Mouse (Mus musculus): Measurements from ENCODE around the gene Nmnat2.

The Nmnat2 gene

GRCm38 (mm10) chr1:153021034-153021638, 66.3 kb downstream of the Nmnat2 start:
- DNase-seq, result no peak

DNA sequence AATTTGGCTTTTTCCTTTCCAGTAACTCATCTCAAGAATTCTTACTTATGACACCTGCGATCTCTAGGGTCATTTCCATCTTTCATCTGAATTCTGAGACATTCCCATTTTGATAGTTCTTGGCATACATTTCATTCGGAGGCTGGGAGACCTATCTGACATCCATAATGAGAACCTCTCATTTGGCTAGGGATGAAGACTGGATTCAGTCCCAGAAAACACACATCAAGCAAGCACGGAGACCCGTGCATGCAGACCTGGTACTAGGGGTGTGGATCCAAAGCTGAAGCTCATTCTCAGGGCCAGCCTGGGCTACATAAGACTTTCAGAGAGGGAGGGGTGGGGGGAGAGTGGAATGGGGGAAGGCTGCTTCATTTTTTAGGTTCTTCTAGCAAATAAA, 68.2 kb downstream of the Nmnat2 start:
- no peak for DNase-seq

GRCm38 (mm10) chr1:153023875-153024274, 69.1 kb downstream of the Nmnat2 start:
- DNase-seq, result no peak

- no peak for DNase-seq
Observed at GRCm38 (mm10) chr1:153024453-153024852, 69.7 kb downstream of the Nmnat2 start.

- DNase-seq, result no peak
Observed at GRCm38 (mm10) chr1:153031345-153031744, 76.6 kb downstream of the Nmnat2 start.

GRCm38 (mm10) chr1:153031954-153032353, 77.2 kb downstream of the Nmnat2 start:
- DNase-seq, result no peak

GRCm38 (mm10) chr1:153033145-153033908, 78.5 kb downstream of the Nmnat2 start:
- DNase-seq, result no peak

- no peak for DNase-seq
Observed at GRCm38 (mm10) chr1:153034064-153034463, 79.3 kb downstream of the Nmnat2 start.

DNA sequence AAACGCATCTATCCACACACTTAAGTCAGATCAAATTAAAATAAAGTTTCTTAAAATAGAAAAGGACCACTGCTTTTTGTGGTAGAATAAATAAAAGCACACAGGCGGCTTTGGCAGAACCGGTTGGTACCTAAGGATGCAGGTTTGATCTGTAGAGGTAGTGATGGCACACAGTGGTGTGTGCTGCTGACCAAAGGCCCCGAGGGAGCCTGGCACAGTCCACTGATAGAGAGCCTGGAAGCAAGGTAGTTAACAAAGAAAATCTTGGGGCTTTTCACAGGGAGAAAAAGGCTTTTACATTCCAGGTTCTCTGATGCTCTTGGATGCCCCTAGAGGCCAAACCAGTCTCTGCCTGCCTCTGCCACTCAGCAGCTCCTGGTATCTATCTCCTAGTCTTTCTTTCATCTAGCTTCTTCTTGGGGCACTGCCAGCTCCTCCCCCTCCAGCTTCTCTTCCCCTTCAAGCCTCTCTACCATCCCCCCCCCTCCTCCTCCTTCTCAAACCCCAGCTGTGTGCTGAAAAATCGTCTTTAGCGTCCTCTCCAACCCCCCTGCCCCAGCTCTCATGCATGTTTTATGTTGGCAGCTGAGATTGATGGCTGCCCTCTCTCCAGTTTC, 80.6 kb downstream of the Nmnat2 start:
- DNase-seq, result peak; percentile 80

- DNase-seq, result no peak
Observed at GRCm38 (mm10) chr1:153037353-153038345, 82.9 kb downstream of the Nmnat2 start.

DNA sequence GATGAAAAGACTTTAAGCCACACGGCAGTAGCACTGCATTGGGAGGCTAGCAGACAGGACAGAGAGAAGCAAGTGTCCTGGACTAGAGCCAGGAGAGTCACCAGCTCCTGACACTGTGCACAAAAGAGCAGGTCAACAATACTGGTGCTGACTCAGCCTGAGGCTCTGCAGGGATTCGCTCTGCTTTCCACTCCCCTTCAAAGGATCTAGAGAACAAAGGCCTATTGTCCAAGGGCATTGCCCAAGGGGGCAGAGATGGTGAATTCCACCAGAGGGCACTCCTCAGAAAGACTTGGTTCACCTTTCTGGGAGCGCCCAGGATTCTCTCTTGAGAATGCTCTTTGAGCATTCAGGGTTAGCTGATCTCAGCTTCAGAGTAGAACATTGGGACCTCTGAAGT, 85.3 kb downstream of the Nmnat2 start:
- DNase-seq, result peak; percentile 43

DNA sequence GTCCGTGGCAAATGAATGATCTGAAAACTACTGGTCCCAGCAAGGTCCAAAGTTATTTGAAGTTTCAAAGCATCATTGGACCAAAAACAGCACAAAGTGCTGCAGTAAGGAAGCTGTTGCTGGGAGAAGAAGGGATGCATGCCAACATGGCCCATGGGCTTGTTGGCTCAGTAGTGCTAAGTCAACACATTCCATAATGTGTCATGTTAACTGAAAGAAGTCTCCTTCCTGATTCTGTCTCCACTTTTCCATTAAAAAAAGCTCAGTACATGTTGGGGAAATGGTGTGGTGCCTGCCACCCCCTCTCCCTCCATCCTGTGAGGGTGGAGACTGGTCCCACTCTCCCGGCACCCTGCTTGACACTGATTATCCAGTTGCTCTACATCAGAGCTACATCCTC, 86.3 kb downstream of the Nmnat2 start:
- no peak for DNase-seq

DNA sequence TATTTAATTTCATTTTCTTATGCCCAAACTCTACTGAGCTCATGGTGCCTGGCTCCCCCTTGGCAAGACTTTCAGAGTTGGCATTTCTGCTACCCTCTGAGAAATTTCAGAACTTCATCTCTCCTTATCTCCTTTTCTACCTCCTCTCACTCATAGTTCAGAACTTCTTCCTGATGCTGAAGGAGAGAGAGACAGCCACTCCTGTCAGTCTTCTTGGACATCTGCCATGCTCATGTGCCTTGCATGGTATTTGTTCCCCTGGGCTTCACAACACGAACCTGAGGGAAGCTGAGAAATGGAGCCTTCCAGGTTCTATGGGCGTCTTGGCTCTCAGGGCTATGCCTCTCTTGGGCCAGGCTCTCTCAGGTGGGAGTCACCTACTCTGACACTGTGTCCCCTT, 87.5 kb downstream of the Nmnat2 start:
- DNase-seq, result no peak

- DNase-seq, result no peak
Observed at GRCm38 (mm10) chr1:153043332-153043731, 88.5 kb downstream of the Nmnat2 start.

DNA sequence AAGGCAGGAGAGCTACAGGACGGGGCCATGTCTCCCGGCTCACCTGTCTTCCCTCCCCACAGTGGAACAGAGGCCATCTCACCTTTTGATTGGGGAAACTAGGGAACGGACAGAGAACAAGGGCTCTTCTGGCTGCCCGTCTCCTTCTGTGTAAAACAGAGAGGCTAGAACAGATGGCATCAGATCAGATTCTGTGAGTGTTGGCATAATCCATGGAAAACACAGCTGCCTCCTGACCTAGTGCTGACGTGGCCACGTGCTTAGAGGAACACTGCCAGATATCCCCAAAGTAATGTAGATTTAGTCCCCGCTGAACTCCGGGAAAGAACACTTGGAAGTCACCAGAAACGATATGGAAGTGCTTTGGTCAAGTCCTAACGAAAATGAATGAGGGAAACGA, 90.6 kb downstream of the Nmnat2 start:
- peak; percentile 43 for DNase-seq

- DNase-seq, result no peak
Observed at GRCm38 (mm10) chr1:153048147-153048878, 93.5 kb downstream of the Nmnat2 start.

GRCm38 (mm10) chr1:153049451-153049850, 94.7 kb downstream of the Nmnat2 start:
- no peak for DNase-seq

DNA sequence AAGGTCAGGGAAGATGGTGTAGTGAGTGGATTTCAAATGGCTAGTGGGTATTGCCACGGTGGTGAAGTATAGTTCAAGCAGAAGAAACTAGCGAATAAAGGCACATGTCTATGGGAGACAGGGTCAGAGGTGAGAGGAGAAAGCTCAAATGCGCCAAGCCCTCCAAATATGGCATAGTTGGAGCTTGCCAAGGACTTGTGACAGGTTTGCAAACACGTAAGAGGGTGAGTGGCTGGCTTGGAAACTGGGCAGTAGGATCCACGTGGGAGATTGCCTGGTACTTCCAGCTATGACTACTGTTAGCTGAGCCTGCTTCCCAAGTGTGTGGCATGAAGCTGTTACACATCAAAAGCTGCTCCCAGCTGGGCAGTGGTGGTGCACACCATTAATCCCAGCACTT, 96.7 kb downstream of the Nmnat2 start:
- DNase-seq, result no peak

DNA sequence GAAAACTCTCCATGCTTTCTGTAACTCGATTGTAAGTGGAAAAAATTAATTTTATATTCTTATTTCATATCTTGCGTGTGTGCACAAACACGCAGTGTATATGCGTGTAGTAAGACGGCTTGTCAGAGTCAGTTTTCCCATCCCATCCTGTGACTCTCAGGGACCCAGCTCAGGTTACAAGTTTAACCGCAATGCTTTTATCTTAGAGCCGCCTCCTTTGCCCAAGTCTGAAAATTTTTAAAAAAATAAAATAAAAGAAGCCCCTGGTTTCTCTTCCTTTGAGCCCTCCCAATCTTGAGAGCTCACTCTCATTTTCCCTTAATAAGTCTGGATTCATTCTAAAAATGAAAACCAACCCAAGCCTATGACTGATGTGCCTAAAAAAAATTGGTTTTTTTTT, 98.8 kb downstream of the Nmnat2 start:
- DNase-seq, result no peak

- DNase-seq, result peak; percentile 28
Observed at GRCm38 (mm10) chr1:153054112-153054821, 99.5 kb downstream of the Nmnat2 start.

DNA sequence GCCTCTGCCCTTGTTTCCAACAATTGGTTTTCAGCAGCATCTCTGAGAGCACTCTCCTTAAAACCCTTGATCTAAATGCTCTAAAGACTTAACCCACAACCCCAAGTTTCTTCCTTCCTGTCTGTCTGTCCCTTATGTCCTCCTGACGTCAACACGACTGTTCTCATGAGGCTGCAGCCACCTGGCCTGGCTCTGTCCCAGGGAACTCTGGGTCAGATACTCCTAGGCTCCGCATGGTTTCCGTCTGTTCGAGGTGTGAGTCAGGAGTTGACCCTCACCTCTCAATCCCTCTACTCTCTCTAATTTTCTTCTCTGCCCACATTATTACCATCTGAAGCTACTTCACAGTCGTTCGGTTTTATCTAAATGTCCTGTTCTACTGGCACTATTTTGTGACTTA, 103.5 kb downstream of the Nmnat2 start:
- no peak for DNase-seq

DNA sequence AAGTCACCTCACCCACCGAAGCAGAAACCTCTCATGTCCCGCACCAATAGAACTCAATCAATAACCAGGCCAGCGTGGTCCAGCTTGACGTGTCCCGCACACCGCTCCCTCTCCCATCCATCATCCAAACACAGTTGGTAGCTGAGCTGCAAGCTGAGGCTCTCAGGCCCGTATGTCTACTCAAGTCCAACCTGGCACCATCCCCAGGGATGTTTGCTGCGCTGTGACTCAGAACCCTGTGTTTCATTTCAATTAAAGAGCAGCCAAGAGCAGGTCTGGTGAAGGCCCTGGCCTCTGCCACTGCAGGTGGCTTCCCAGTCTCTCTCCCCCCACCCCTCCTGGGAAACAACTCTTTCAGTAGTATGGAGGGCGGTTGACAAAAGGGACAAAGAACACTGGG, 104.8 kb downstream of the Nmnat2 start:
- DNase-seq, result no peak
